Mouse (Mus musculus) heart, adult 2 months (tissue): ENCODE measurements around the gene Olfr153.

ENCODE experiments used
- CTCF ChIP-seq: fragments of 200-600 bp; IDR thresholded peaks from 2 replicates; pipeline ENCODE4 v1.8.1; 2022; ENCODE audit warnings: antibody characterized with exemption, mild to moderate bottlenecking, moderate library complexity
- EP300 ChIP-seq: fragments of 200-500 bp; IDR thresholded peaks from 2 replicates; pipeline ENCODE4 v1.6.1; 2011; ENCODE audit warnings: low read depth, low read length, control low read depth; ENCODE audit not compliant: insufficient read depth

GRCm38 (mm10) chr2:87516581-87516980, 15.0 kb upstream of the Olfr153 start:
- TF ChIP-seq CTCF (no peak), EP300 (no peak)
